Mouse (Mus musculus): ENCODE results near the gene Tceal8.

Gene Tceal8

DNA sequence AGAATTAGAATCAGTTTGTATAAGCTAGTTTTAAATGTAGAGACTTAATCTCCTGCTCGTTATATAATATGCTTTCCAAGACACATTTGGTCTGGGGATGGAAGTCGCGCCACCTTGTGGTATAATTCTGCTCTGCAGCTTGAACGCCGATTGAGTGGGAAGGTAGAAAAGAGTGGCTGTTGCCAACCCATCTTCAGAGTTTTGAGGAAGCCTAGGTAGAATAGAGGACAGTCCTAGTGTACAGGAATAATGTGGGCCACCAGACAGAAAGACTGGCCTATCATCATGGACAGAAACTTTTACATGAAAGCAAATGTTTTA, 44.4 kb downstream of the Tceal8 start:
- DNase-seq (ENCODE audit: low spot score in 2 of 2), result peak; percentile 50 to 58

DNA sequence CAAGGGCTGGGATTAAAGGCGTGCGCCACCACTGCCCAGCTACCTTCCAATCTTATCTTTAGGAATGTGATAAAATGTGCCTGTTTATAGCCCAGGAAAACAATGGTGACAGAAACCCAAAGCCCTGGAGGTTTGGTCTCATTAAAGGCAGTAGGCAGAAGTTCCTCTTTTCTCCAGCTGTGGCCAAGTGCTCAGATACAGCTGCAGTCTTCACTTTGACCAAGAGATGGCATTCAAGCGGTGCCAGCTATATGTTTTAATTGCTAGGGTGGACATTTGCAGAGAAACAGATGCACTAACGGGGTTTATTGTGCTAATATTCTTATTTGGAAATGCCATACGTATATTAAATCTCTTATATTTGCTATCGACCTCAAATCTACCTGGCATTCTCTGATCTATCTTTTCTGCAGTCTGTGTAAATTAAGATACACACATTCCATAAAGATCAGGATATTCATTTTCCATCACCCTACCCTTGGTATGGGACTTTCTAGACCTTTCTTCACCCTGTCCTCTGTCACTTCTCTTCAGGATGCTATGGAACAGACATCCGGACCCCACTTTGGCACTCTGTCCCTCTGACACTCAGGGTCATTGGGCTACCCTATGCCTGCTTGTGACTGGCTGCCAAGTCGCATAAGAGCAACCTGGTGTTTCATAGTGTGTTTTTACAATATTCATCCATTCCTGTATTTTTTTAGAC, 45.0 kb downstream of the Tceal8 start:
- no peak for DNase-seq (ENCODE audit: low spot score in 2 of 2)

Measured in right cerebral cortex, postnatal 10 days (tissue).